8 mouse cellular contexts compared by ENCODE assay signal in the genomic region with DNA sequence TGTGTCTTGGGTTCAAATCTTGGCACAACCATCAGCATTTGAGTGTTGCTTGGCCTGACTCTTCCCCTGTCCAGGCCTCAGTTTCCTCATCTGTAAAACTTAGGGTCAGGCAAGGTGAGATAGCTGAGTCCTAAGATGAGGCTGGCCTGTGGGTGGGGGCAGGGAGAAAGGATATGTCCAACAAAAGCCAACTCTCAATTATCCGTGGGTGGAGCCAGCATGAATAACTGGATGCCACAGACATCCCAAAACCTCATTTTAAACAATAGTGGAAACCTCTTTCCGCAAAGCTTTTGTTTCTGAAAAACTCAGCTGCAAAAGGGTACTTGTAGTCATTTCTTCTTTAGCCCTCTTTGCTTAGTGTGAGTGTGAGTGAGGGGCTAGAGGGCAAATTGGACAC. TPM values are rescaled to one million over a fixed set of nuclear protein-coding genes. Genes with fewer than 3 reads are reported as not detected.
DNase-seq lines count a peak whose midpoint lies in the region; ATAC-seq and TF ChIP-seq lines count a peak whose summit lies in the region.
"Had no signal": no experiment of that assay in that cellular context is flagged by ENCODE, and none has a peak within 500 bp of the region (broad histone marks: within the 10 kb centered on the region; RNA-seq: fewer than 3 reads in every experiment).

No protein-coding gene starts in this region.

- H3K9ac ChIP-seq in lung, embryonic 14.5 days = peak overlapping the region; percentile 86
- H3K9ac ChIP-seq in forebrain, embryonic 12.5 days = peak overlapping the region; percentile 21; the same call in 1 of the 2 replicates
- H3K9ac ChIP-seq in limb, embryonic 11.5 days (ENCODE audit: low read length) = 0 out of 2 replicates have a peak overlapping the region, but pooled peaks have one; percentile 7
- H3K9ac ChIP-seq in stomach, embryonic 16.5 days (ENCODE audit: low read length) = peak overlapping the region; percentile 93; the same call in 1 of the 2 replicates

- ATAC-seq in lung, embryonic 14.5 days (ENCODE audit: insufficient read depth) = no peak
- no peak for ATAC-seq in forebrain, embryonic 12.5 days (ENCODE audit: low FRiP score)
- no peak for ATAC-seq in limb, embryonic 11.5 days (ENCODE audit: insufficient number of reproducible peaks, low FRiP score, low TSS enrichment, low read depth)
- ATAC-seq in stomach, embryonic 16.5 days (ENCODE audit: insufficient read depth, low FRiP score) = no peak
- ATAC-seq: Patski had no signal

- H3K27me3 ChIP-seq in lung, embryonic 14.5 days (ENCODE audit: insufficient read depth, low read length) = no peaks in the 10 kb centered on the region
- no peaks in the 10 kb centered on the region for H3K27me3 ChIP-seq in forebrain, embryonic 12.5 days
- H3K27me3 ChIP-seq in limb, embryonic 11.5 days (ENCODE audit: control insufficient read depth, insufficient read depth, low read length) = no peaks in the 10 kb centered on the region
- no peaks in the 10 kb centered on the region for H3K27me3 ChIP-seq in stomach, embryonic 16.5 days (ENCODE audit: control insufficient read depth, insufficient read depth, low read length)
- H3K27me3 ChIP-seq: Patski had no signal

- H3K4me3 ChIP-seq in lung, embryonic 14.5 days (ENCODE audit: low read depth, low read length) = peak overlapping the region; percentile 83
- H3K4me3 ChIP-seq in forebrain, embryonic 12.5 days (replicated peaks) = peak overlapping the region; percentile 90
- H3K4me3 ChIP-seq in limb, embryonic 11.5 days (ENCODE audit: low read depth, low read length) = peak overlapping the region; percentile 64
- peak overlapping the region; percentile 80 for H3K4me3 ChIP-seq in stomach, embryonic 16.5 days (replicated peaks; ENCODE audit: low read length)

- peak overlapping the region; percentile 88 for H3K4me2 ChIP-seq in lung, embryonic 14.5 days
- H3K4me2 ChIP-seq in forebrain, embryonic 12.5 days = peak overlapping the region; percentile 93
- H3K4me2 ChIP-seq in limb, embryonic 11.5 days (ENCODE audit: low read depth, severe bottlenecking) = peak overlapping the region; percentile 99
- peak overlapping the region; percentile 63 for H3K4me2 ChIP-seq in stomach, embryonic 16.5 days (ENCODE audit: low read depth, low read length)

- WGBS in lung, embryonic 14.5 days = 53% methylated on average over 2 of the region's 2 CpGs
- WGBS in forebrain, embryonic 12.5 days = 31% methylated on average over 2 of the region's 2 CpGs
- 68% methylated on average over 2 of the region's 2 CpGs for WGBS in limb, embryonic 11.5 days
- WGBS in stomach, embryonic 16.5 days = 40% methylated on average over 2 of the region's 2 CpGs

- H3K9me3 ChIP-seq in lung, embryonic 14.5 days (ENCODE audit: low read depth, low read length) = no peaks in the 10 kb centered on the region
- no peaks in the 10 kb centered on the region for H3K9me3 ChIP-seq in forebrain, embryonic 12.5 days
- no peaks in the 10 kb centered on the region for H3K9me3 ChIP-seq in limb, embryonic 11.5 days (ENCODE audit: control insufficient read depth, low read length)
- H3K9me3 ChIP-seq in stomach, embryonic 16.5 days (replicated peaks; ENCODE audit: control insufficient read depth, low read length) = no peaks in the 10 kb centered on the region

- TF ChIP-seq CTCF in lung, embryonic 14.5 days (IDR thresholded peaks at IDR 0.05; ENCODE audit: low read depth) = no peak

- intact Hi-C loops in left cerebral cortex, postnatal 10 days (cut with DNase I) = no loop called here

- peaks cover 23% of the 10 kb centered on the region for H3K4me1 ChIP-seq in lung, embryonic 14.5 days (ENCODE audit: insufficient read depth)
- peaks cover 82% of the 10 kb centered on the region for H3K4me1 ChIP-seq in forebrain, embryonic 12.5 days
- peaks cover 71% of the 10 kb centered on the region for H3K4me1 ChIP-seq in limb, embryonic 11.5 days (ENCODE audit: control insufficient read depth, insufficient read depth, low read length)
- peaks cover 65% of the 10 kb centered on the region for H3K4me1 ChIP-seq in stomach, embryonic 16.5 days (ENCODE audit: control insufficient read depth, insufficient read depth, low read length)

- no peak for DNase-seq in lung, embryonic 14.5 days
- DNase-seq in lung, postnatal 14 days = no peak
- DNase-seq in limb, embryonic 11.5 days (ENCODE audit: low spot score) = no peak
- no peak for DNase-seq in left cerebral cortex, postnatal 10 days (ENCODE audit: extremely low spot score in 1 of 2, low spot score in 2 of 2)
- DNase-seq in retina, embryonic 14.5 days (ENCODE audit: low spot score) = no peak

- no peaks in the 10 kb centered on the region; the same call in 1 of the 2 replicates for H3K36me3 ChIP-seq in lung, embryonic 14.5 days (ENCODE audit: insufficient read depth)
- H3K36me3 ChIP-seq in forebrain, embryonic 12.5 days (replicated peaks) = no peaks in the 10 kb centered on the region
- H3K36me3 ChIP-seq in limb, embryonic 11.5 days (ENCODE audit: control insufficient read depth, insufficient read depth, low read length) = no peaks in the 10 kb centered on the region
- H3K36me3 ChIP-seq in stomach, embryonic 16.5 days (ENCODE audit: control insufficient read depth, insufficient read depth, low read length) = no peaks in the 10 kb centered on the region

- H3K27ac ChIP-seq in lung, embryonic 14.5 days (ENCODE audit: low read depth) = peak overlapping the region; percentile 54; the same call in 1 of the 2 replicates
- peak overlapping the region; percentile 97; the same call in 1 of the 2 replicates for H3K27ac ChIP-seq in forebrain, embryonic 12.5 days
- peak overlapping the region; percentile 85; the same call in 1 of the 2 replicates for H3K27ac ChIP-seq in limb, embryonic 11.5 days (replicated peaks; ENCODE audit: low read depth, low read length)
- H3K27ac ChIP-seq in stomach, embryonic 16.5 days (ENCODE audit: low read length) = peak overlapping the region; percentile 91

RNA-seq across cellular contexts. Expression of gene Glis2, which starts 2.3 kb away (rescaled TPM):
- 24.4 and 29.2 TPM in 2 replicates for polyA plus RNA-seq in lung, embryonic 14.5 days (2014; fragmentation: Nextera tagmentation; extraction: Ambion mirVana)
- polyA plus RNA-seq in forebrain, embryonic 12.5 days (2016; fragmentation: Nextera tagmentation; extraction: Ambion mirVana) = 22.0 and 26.6 TPM in 2 replicates
- polyA plus RNA-seq in limb, embryonic 11.5 days (2014; fragmentation: Nextera tagmentation; extraction: Ambion mirVana) = 26.2 and 27.4 TPM in 2 replicates
- 18.7 and 21.7 TPM in 2 replicates for polyA plus RNA-seq in stomach, embryonic 16.5 days (2015; fragmentation: Nextera tagmentation; extraction: Ambion mirVana)
- total RNA-seq in left cerebral cortex, postnatal 10 days (2021) = 10 to 100 TPM; 15.9 to 18.9 TPM

RNA-seq across cellular contexts. Expression of gene Pam16, which starts 28.0 kb away (rescaled TPM):
- polyA plus RNA-seq in lung, embryonic 14.5 days (2014; fragmentation: Nextera tagmentation; extraction: Ambion mirVana) = 81.9 and 86.3 TPM in 2 replicates
- polyA plus RNA-seq in forebrain, embryonic 12.5 days (2016; fragmentation: Nextera tagmentation; extraction: Ambion mirVana) = 114 TPM in 2 replicates
- polyA plus RNA-seq in limb, embryonic 11.5 days (2014; fragmentation: Nextera tagmentation; extraction: Ambion mirVana) = 107 and 115 TPM in 2 replicates
- polyA plus RNA-seq in stomach, embryonic 16.5 days (2015; fragmentation: Nextera tagmentation; extraction: Ambion mirVana) = 47.9 and 75.3 TPM in 2 replicates
- total RNA-seq in left cerebral cortex, postnatal 10 days (2021) = 10 to 100 TPM; 78.2 to 86.0 TPM

RNA-seq across cellular contexts. Expression of gene Tfap4, which starts 37.2 kb away (rescaled TPM):
- polyA plus RNA-seq in lung, embryonic 14.5 days (2014; fragmentation: Nextera tagmentation; extraction: Ambion mirVana) = 23.0 and 24.1 TPM in 2 replicates
- 20.9 and 22.6 TPM in 2 replicates for polyA plus RNA-seq in forebrain, embryonic 12.5 days (2016; fragmentation: Nextera tagmentation; extraction: Ambion mirVana)
- 34.7 and 35.3 TPM in 2 replicates for polyA plus RNA-seq in limb, embryonic 11.5 days (2014; fragmentation: Nextera tagmentation; extraction: Ambion mirVana)
- 16.1 and 17.0 TPM in 2 replicates for polyA plus RNA-seq in stomach, embryonic 16.5 days (2015; fragmentation: Nextera tagmentation; extraction: Ambion mirVana)
- total RNA-seq in left cerebral cortex, postnatal 10 days (2021) = 1 to 10 TPM; 3.1 to 3.4 TPM

RNA-seq across cellular contexts. Expression of gene Vasn, which starts 42.9 kb away (rescaled TPM):
- 23.1 and 23.5 TPM in 2 replicates for polyA plus RNA-seq in lung, embryonic 14.5 days (2014; fragmentation: Nextera tagmentation; extraction: Ambion mirVana)
- 5.2 and 6.8 TPM in 2 replicates for polyA plus RNA-seq in forebrain, embryonic 12.5 days (2016; fragmentation: Nextera tagmentation; extraction: Ambion mirVana)
- polyA plus RNA-seq in limb, embryonic 11.5 days (2014; fragmentation: Nextera tagmentation; extraction: Ambion mirVana) = 20.2 and 22.3 TPM in 2 replicates
- polyA plus RNA-seq in stomach, embryonic 16.5 days (2015; fragmentation: Nextera tagmentation; extraction: Ambion mirVana) = 18.3 and 18.4 TPM in 2 replicates
- 1 to 10 TPM; 5.1 to 6.4 TPM for total RNA-seq in left cerebral cortex, postnatal 10 days (2021)

RNA-seq across cellular contexts. Expression of gene Dnaja3, which starts 43.0 kb away (rescaled TPM):
- 58.7 and 59.3 TPM in 2 replicates for polyA plus RNA-seq in lung, embryonic 14.5 days (2014; fragmentation: Nextera tagmentation; extraction: Ambion mirVana)
- 51.4 and 58.0 TPM in 2 replicates for polyA plus RNA-seq in forebrain, embryonic 12.5 days (2016; fragmentation: Nextera tagmentation; extraction: Ambion mirVana)
- polyA plus RNA-seq in limb, embryonic 11.5 days (2014; fragmentation: Nextera tagmentation; extraction: Ambion mirVana) = 56.5 and 59.1 TPM in 2 replicates
- 73.1 and 76.6 TPM in 2 replicates for polyA plus RNA-seq in stomach, embryonic 16.5 days (2015; fragmentation: Nextera tagmentation; extraction: Ambion mirVana)
- total RNA-seq in left cerebral cortex, postnatal 10 days (2021) = 10 to 100 TPM; 58.7 to 59.0 TPM

Comparison
In these comparisons a context has a peak if more than half of its experiments do, and no peak if none do; other contexts are left out.
1. H3K9ac ChIP-seq: peak in every context shown above with its lines; median percentile 93 in stomach, embryonic 16.5 days; 86 in lung, embryonic 14.5 days; 21 in forebrain, embryonic 12.5 days; 7 in limb, embryonic 11.5 days.